Mouse (Mus musculus): ENCODE results near the gene Fchsd2. TPM values are rescaled to one million over a fixed set of nuclear protein-coding genes. Genes with fewer than 3 reads are reported as not detected.

The Fchsd2 gene
- polyA plus RNA-seq, 1 experiment from 2014 or later = 33.1 TPM

DNA sequence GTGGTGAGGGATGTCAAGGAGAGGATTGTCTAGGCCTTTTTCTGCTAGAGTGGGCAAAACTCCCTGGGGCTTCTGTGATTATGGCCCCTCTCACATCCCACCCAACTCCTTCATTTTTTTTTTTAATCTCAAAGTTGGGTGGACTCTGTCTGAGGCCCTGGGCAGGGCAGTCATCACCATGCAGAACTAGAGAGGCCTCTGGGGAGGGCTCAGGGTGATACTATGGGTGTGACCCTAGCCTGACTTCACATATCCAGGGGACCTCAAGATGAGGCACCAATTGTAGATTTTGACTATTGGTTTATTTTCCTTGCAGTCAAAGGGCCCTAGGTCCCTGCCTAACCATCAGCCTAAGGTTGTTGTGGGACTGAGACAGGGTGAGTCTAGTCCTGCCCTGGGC lies 223.0 kb downstream of the Fchsd2 start:
- peaks cover 7% of the 10 kb centered on the region; the same call in 1 of the 2 replicates for H3K4me1 ChIP-seq (ENCODE audit: control insufficient read depth, insufficient read depth, low read length)
- no peaks in the 10 kb centered on the region for H3K9me3 ChIP-seq (ENCODE audit: control insufficient read depth, low read depth, low read length)
- ATAC-seq (ENCODE audit: insufficient number of reproducible peaks, insufficient read depth, low FRiP score, low read depth) = no peak
- no peak overlapping the region for H3K9ac ChIP-seq (replicated peaks; ENCODE audit: low read depth, low read length)
- no peak overlapping the region for H3K4me3 ChIP-seq (ENCODE audit: low read depth, low read length)
- no peaks in the 10 kb centered on the region for H3K36me3 ChIP-seq (ENCODE audit: control insufficient read depth, insufficient read depth, low read length)
- H3K4me2 ChIP-seq (replicated peaks; ENCODE audit: low read depth, low read length) = no peak overlapping the region
- no peaks in the 10 kb centered on the region for H3K27me3 ChIP-seq (ENCODE audit: control insufficient read depth, insufficient read depth, low read length)
- H3K27ac ChIP-seq (ENCODE audit: low read length) = no peak overlapping the region

GRCm38 (mm10) chr7:101316591-101317001 lies 223.9 kb downstream of the Fchsd2 start:
- no peak overlapping the region for H3K9ac ChIP-seq (replicated peaks; ENCODE audit: low read depth, low read length)
- no peaks in the 10 kb centered on the region for H3K9me3 ChIP-seq (ENCODE audit: control insufficient read depth, low read depth, low read length)
- no peak overlapping the region for H3K4me2 ChIP-seq (replicated peaks; ENCODE audit: low read depth, low read length)
- H3K36me3 ChIP-seq (ENCODE audit: control insufficient read depth, insufficient read depth, low read length) = no peaks in the 10 kb centered on the region
- no peaks in the 10 kb centered on the region for H3K27me3 ChIP-seq (ENCODE audit: control insufficient read depth, insufficient read depth, low read length)
- ATAC-seq (ENCODE audit: insufficient number of reproducible peaks, insufficient read depth, low FRiP score, low read depth) = peak; percentile 73
- peak overlapping the region; percentile 76; the same call in 1 of the 2 replicates for H3K27ac ChIP-seq (ENCODE audit: low read length)
- peaks cover 7% of the 10 kb centered on the region; the same call in 1 of the 2 replicates for H3K4me1 ChIP-seq (ENCODE audit: control insufficient read depth, insufficient read depth, low read length)
- WGBS = 47% methylated on average over 6 of the region's 6 CpGs
- no peak overlapping the region for H3K4me3 ChIP-seq (ENCODE audit: low read depth, low read length)

DNA sequence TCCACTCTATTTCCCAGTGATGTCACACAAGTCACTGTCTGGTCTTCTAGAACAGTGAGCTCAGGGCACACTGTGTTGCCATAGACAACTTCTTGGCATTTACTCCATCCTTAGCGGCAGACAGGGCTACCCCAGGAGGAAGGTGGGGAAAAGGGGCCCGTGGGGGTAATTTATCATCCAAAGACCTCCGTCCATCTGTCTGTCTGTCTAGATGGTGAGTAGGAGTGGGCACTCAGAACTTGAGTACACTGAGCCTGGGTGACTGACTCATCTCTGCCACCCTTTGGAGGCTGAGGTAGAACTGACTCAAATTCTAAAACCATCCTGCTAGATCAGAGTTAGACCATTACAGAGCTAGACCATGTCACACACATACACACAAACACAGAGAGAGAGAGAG lies 224.4 kb downstream of the Fchsd2 start, which contains the start of gene Stard10:
Gene Stard10, plus strand, starts transcription at position 73 of the 400 bp plus-strand sequence.
- Histone ChIP-seq H3K4me1 (ENCODE audit: control insufficient read depth, insufficient read depth, low read length) (peaks cover 7% of the 10 kb centered on the region; the same call in 1 of the 2 replicates), H3K27me3 (ENCODE audit: control insufficient read depth, insufficient read depth, low read length) (no peaks in the 10 kb centered on the region), H3K4me2 (replicated peaks; ENCODE audit: low read depth, low read length) (no peak within 1 kb of the TSS), H3K36me3 (ENCODE audit: control insufficient read depth, insufficient read depth, low read length) (no peaks in the 10 kb centered on the region), H3K4me3 (ENCODE audit: low read depth, low read length) (no peak within 1 kb of the TSS), H3K9me3 (ENCODE audit: control insufficient read depth, low read depth, low read length) (no peaks in the 10 kb centered on the region), H3K9ac (replicated peaks; ENCODE audit: low read depth, low read length) (no peak within 1 kb of the TSS), H3K27ac (ENCODE audit: low read length) (peak within 1 kb of the TSS; percentile 76; the same call in 1 of the 2 replicates)
- no peak for ATAC-seq (ENCODE audit: insufficient number of reproducible peaks, insufficient read depth, low FRiP score, low read depth)
- WGBS = 61% methylated on average over 3 of the region's 3 CpGs

- Histone ChIP-seq H3K4me2 (replicated peaks; ENCODE audit: low read depth, low read length) (no peak overlapping the region), H3K4me3 (ENCODE audit: low read depth, low read length) (no peak overlapping the region), H3K36me3 (ENCODE audit: control insufficient read depth, insufficient read depth, low read length) (no peaks in the 10 kb centered on the region), H3K27ac (ENCODE audit: low read length) (no peak overlapping the region), H3K27me3 (ENCODE audit: control insufficient read depth, insufficient read depth, low read length) (no peaks in the 10 kb centered on the region), H3K4me1 (ENCODE audit: control insufficient read depth, insufficient read depth, low read length) (peaks cover 11% of the 10 kb centered on the region; the same call in 1 of the 2 replicates), H3K9ac (replicated peaks; ENCODE audit: low read depth, low read length) (no peak overlapping the region), H3K9me3 (ENCODE audit: control insufficient read depth, low read depth, low read length) (no peaks in the 10 kb centered on the region)
- no peak for ATAC-seq (ENCODE audit: insufficient number of reproducible peaks, insufficient read depth, low FRiP score, low read depth)
- WGBS = 59% methylated on average over 4 of the region's 4 CpGs
Measured at GRCm38 (mm10) chr7:101318848-101319247, 226.2 kb downstream of the Fchsd2 start.

- H3K36me3 ChIP-seq (ENCODE audit: control insufficient read depth, insufficient read depth, low read length) = no peaks in the 10 kb centered on the region
- H3K9me3 ChIP-seq (ENCODE audit: control insufficient read depth, low read depth, low read length) = no peaks in the 10 kb centered on the region
- H3K27me3 ChIP-seq (ENCODE audit: control insufficient read depth, insufficient read depth, low read length) = no peaks in the 10 kb centered on the region
- 75% methylated on average over 1 of the region's 1 CpGs for WGBS
- peak overlapping the region; percentile 95; the same call in 1 of the 2 replicates for H3K4me2 ChIP-seq (replicated peaks; ENCODE audit: low read depth, low read length)
- peak overlapping the region; percentile 94; the same call in 1 of the 2 replicates for H3K27ac ChIP-seq (ENCODE audit: low read length)
- ATAC-seq (ENCODE audit: insufficient number of reproducible peaks, insufficient read depth, low FRiP score, low read depth) = no peak
- H3K4me3 ChIP-seq (ENCODE audit: low read depth, low read length) = no peak overlapping the region
- no peak overlapping the region for H3K9ac ChIP-seq (replicated peaks; ENCODE audit: low read depth, low read length)
- H3K4me1 ChIP-seq (ENCODE audit: control insufficient read depth, insufficient read depth, low read length) = peaks cover 11% of the 10 kb centered on the region; the same call in 1 of the 2 replicates
Measured at GRCm38 (mm10) chr7:101319796-101320195, 227.1 kb downstream of the Fchsd2 start.

DNA sequence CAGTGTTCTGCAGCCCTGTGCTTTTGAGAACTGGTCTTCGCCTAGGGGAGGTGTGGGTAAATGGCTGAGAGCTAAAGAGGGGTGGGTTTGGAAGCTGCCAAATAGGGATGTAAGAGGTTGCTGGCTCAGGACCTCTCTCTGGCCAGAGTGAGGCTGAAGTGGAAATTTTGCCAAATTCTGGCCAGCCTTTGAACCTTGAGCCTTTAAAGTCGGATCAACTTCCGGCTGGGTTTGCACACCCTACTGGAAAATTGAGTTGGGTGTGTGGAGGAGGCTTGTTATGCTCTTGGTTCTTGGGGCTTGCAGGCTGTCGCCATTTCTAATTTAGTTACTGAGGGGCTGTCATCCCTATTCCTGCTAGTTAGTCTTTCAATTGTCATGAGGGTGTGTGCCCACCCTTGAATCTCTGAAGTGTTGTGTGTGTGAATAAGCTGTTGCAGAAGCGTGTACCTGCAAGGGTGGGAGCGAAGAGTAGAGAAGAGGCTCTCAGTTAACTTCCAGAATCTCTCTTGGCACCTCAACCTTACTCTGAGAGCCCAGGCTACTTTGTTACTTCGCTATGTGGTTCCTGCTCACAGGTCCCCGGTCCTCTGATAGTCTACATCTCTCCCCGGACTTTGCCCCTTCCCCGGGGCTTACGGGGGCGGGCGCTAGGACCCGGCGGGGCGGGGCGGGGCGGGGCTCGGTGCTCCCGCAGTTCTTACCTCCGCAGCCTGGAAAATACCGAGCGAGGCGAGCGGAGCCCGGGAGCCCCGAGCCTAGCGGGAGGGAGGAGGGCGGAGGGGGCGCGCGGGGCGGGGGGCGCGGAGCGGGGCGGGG lies 227.9 kb downstream of the Fchsd2 start:
- Histone ChIP-seq H3K9me3 (ENCODE audit: control insufficient read depth, low read depth, low read length) (no peaks in the 10 kb centered on the region), H3K27ac (ENCODE audit: low read length) (peak overlapping the region; percentile 94), H3K9ac (replicated peaks; ENCODE audit: low read depth, low read length) (peak overlapping the region; percentile 77), H3K4me2 (replicated peaks; ENCODE audit: low read depth, low read length) (peak overlapping the region; percentile 95), H3K4me3 (ENCODE audit: low read depth, low read length) (peak overlapping the region; percentile 74), H3K36me3 (ENCODE audit: control insufficient read depth, insufficient read depth, low read length) (no peaks in the 10 kb centered on the region), H3K27me3 (ENCODE audit: control insufficient read depth, insufficient read depth, low read length) (no peaks in the 10 kb centered on the region), H3K4me1 (ENCODE audit: control insufficient read depth, insufficient read depth, low read length) (peaks cover 11% of the 10 kb centered on the region; the same call in 1 of the 2 replicates)
- ATAC-seq (ENCODE audit: insufficient number of reproducible peaks, insufficient read depth, low FRiP score, low read depth) = peak; percentile 79
- 4% methylated on average over 34 of the region's 37 CpGs for WGBS

DNA sequence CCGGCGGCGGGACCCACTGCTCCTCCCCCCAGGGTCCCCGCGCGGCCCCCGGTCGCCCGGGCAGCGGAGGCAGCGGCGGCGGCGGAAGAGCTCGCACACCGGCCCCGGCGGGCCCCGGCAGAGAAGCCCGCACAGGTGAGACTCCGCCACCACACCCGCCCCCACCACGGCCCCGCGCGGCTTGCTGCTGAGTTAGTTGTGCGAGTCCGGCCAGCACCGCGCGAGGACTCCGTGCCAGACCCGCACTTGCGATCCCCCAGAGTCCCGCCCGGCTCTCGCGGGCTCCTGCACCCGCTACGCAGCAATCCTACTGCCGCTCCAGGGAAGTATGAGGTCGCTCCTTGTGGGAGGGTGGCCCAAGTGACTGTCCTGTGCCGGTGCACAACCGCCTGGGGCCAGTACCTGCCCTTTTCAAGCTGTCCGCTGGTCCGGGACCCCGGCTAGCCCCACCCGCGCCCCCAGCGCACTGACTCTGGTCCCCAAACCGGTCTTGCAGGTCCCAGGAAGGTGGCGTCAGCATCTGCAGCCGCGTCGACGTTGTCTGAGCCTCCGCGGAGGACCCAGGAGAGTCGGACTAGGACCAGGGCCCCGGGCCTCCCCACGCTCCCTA lies 228.7 kb downstream of the Fchsd2 start:
- H3K4me3 ChIP-seq (ENCODE audit: low read depth, low read length) = peak overlapping the region; percentile 74
- peaks cover 11% of the 10 kb centered on the region; the same call in 1 of the 2 replicates for H3K4me1 ChIP-seq (ENCODE audit: control insufficient read depth, insufficient read depth, low read length)
- H3K9me3 ChIP-seq (ENCODE audit: control insufficient read depth, low read depth, low read length) = no peaks in the 10 kb centered on the region
- WGBS = 2% methylated on average over 57 of the region's 61 CpGs
- no peaks in the 10 kb centered on the region for H3K36me3 ChIP-seq (ENCODE audit: control insufficient read depth, insufficient read depth, low read length)
- ATAC-seq (ENCODE audit: insufficient number of reproducible peaks, insufficient read depth, low FRiP score, low read depth) = peak; percentile 30
- no peaks in the 10 kb centered on the region for H3K27me3 ChIP-seq (ENCODE audit: control insufficient read depth, insufficient read depth, low read length)
- peak overlapping the region; percentile 77 for H3K9ac ChIP-seq (replicated peaks; ENCODE audit: low read depth, low read length)
- H3K4me2 ChIP-seq (replicated peaks; ENCODE audit: low read depth, low read length) = peak overlapping the region; percentile 95
- H3K27ac ChIP-seq (ENCODE audit: low read length) = peak overlapping the region; percentile 94

DNA sequence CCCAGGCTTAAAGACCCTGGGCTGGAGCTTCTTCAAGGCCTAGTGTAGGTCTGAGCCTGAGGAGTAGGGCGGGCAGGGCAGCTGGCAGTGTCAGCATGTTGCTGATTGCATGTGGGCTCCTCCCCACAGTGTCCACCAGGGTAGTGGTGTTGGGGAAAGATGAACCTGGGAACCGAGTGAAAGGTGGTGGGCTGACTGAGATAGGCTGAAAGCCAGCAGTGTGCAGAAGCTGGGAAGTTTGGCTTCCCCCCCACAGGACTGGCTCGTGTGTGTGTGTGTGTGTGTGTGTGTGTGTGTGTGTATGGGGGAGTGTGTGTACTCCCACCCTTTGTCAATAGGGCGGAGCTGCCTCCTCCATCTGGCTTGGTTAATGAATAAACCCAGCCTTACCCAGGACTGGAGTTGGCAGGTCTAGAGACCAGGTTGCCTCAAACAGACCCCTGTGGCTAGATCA lies 230.5 kb downstream of the Fchsd2 start:
- Histone ChIP-seq H3K36me3 (ENCODE audit: control insufficient read depth, insufficient read depth, low read length) (no peaks in the 10 kb centered on the region), H3K27me3 (ENCODE audit: control insufficient read depth, insufficient read depth, low read length) (no peaks in the 10 kb centered on the region), H3K9ac (replicated peaks; ENCODE audit: low read depth, low read length) (no peak overlapping the region; the same call in 1 of the 2 replicates), H3K4me1 (ENCODE audit: control insufficient read depth, insufficient read depth, low read length) (peaks cover 10% of the 10 kb centered on the region; the same call in 1 of the 2 replicates), H3K9me3 (ENCODE audit: control insufficient read depth, low read depth, low read length) (no peaks in the 10 kb centered on the region), H3K4me2 (replicated peaks; ENCODE audit: low read depth, low read length) (peak overlapping the region; percentile 95), H3K4me3 (ENCODE audit: low read depth, low read length) (peak overlapping the region; percentile 74), H3K27ac (ENCODE audit: low read length) (peak overlapping the region; percentile 72; the same call in 1 of the 2 replicates)
- 61% methylated on average over 4 of the region's 4 CpGs for WGBS
- peak; percentile 85 for ATAC-seq (ENCODE audit: insufficient number of reproducible peaks, insufficient read depth, low FRiP score, low read depth)

Measured in stomach, embryonic 14.5 days (tissue).